Mouse (Mus musculus) liver, adult 2 months (tissue): Measurements from ENCODE around the gene Camkmt.

Experiments used
- CTCF ChIP-seq: fragments of 200-500 bp; IDR thresholded peaks from 2 replicates; pipeline ENCODE4 v1.5.1; 2011; ENCODE audit warnings: low read depth, low read length, control low read depth
- POLR2A ChIP-seq: fragments of 200-500 bp; IDR thresholded peaks from 2 replicates; pipeline ENCODE4 v1.6.1; 2011; ENCODE audit warnings: low read length, control low read depth; ENCODE audit not compliant: insufficient read depth; ENCODE audit errors: extremely low read depth

- no peak for TF ChIP-seq POLR2A
- TF ChIP-seq CTCF: no peak
Observed at GRCm38 (mm10) chr17:85484015-85484414, 393.7 kb downstream of the Camkmt start.
